Mouse (Mus musculus) heart, adult 2 months (tissue): Measurements from ENCODE around the gene Khdc1a. TPM values are rescaled to one million over a fixed set of nuclear protein-coding genes. Genes with fewer than 3 reads are reported as not detected.
"Not testable (repeated sequence)": the region's sequence is repeated elsewhere in the genome, so short reads cannot be mapped to it uniquely, and the experiment has no call there.

ENCODE experiments used
- DNase-seq, 2 experiments: peaks; one replicate each; pipeline ENCODE4 v3.0.0; 2021
- H3K27ac ChIP-seq: fragments of 200-600 bp; 2 replicates; pipeline ENCODE4 v1.8.1; 2022
- H3K27me3 ChIP-seq: fragments of 200-500 bp; 2 replicates; pipeline ENCODE4 v1.6.1; 2012; ENCODE audit warnings: mild to moderate bottlenecking, low read length, inconsistent platforms, mixed read lengths; ENCODE audit not compliant: control insufficient read depth, insufficient read depth
- H3K36me3 ChIP-seq: fragments of 200-500 bp; 2 replicates; pipeline ENCODE4 v1.6.1; 2012; ENCODE audit warnings: low read length, inconsistent platforms; ENCODE audit not compliant: control insufficient read depth, insufficient read depth
- H3K4me1 ChIP-seq: fragments of 200-500 bp; 2 replicates; pipeline ENCODE4 v1.6.1; 2011; ENCODE audit warnings: low read length; ENCODE audit not compliant: control insufficient read depth, insufficient read depth
- H3K4me3 ChIP-seq: fragments of 200-600 bp; 2 replicates; pipeline ENCODE4 v1.8.1; 2022
- H3K79me2 ChIP-seq: fragments of 200-500 bp; replicated peaks from 2 replicates; pipeline ENCODE4 v1.6.1; 2012; ENCODE audit warnings: mild to moderate bottlenecking, inconsistent platforms, low read length, moderate library complexity, mixed read lengths; ENCODE audit not compliant: control insufficient read depth, insufficient read depth
- H3K9ac ChIP-seq: fragments of 200-500 bp; 2 replicates; pipeline ENCODE4 v1.6.1; 2012; ENCODE audit warnings: low read depth, mild to moderate bottlenecking, control low read depth, inconsistent platforms, low read length, mixed read lengths
- CTCF ChIP-seq: fragments of 200-600 bp; IDR thresholded peaks from 2 replicates; pipeline ENCODE4 v1.8.1; 2022; ENCODE audit warnings: antibody characterized with exemption, mild to moderate bottlenecking, moderate library complexity
- EP300 ChIP-seq: fragments of 200-500 bp; IDR thresholded peaks from 2 replicates; pipeline ENCODE4 v1.6.1; 2011; ENCODE audit warnings: low read depth, low read length, control low read depth; ENCODE audit not compliant: insufficient read depth
- POLR2A ChIP-seq: fragments of 200-500 bp; IDR thresholded peaks from 2 replicates; pipeline ENCODE4 v1.6.1; 2011; ENCODE audit warnings: mild to moderate bottlenecking, low read depth, low read length, control low read depth; ENCODE audit not compliant: insufficient read depth
- WGBS: fragments of 180-500 bp; shearing (Covaris S2); methylation state at CpG from one replicate; pipeline ENCODE4 v1.1.7; 2018; 5-methylcytosine and 5-hydroxymethylcytosine counted together
- intact Hi-C: fragments of 180-260 bp; cut with DNase I; formaldehyde crosslinking; loops from one replicate; pipeline ENCODE4 v1.15.1; 2025
- polyA plus RNA-seq: library from polyadenylated mRNA; depleted of rRNA; stranded (reverse); fragments of >200 nt; gene quantifications from 2 replicates; pipeline ENCODE4 v1.2.3, GENCODE M21; 2012
- total RNA-seq, 2 experiments: library from RNA; stranded (reverse); gene quantifications; 2 replicates each; pipeline ENCODE4 v1.2.3; 2021

Khdc1a gene
- total and polyA plus RNA-seq, 3 experiments, result not detected

DNA sequence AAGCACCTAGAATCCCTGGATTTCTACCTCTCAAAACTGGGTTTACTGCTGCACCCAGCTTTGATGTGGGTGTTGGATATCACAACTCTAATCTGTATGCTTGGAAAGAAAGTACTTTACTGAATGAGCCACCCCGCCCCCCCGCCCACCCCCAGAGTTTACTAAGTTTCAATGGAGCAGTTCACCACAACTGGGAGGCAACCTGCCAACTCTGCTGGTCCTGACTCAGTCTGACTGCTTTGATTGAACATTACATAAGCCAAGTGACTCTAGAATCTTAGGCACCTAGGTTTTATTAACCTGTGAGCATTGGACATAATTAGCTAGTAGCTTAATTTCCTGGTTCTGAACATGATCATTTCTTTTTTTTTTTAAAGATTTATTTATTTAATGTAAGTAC, 35.1 kb upstream of the Khdc1a start:
- intact Hi-C loops, result no loop called here
- H3K9ac ChIP-seq, result no peak overlapping the region
- H3K27ac ChIP-seq, result no peak overlapping the region
- 81% methylated on average over 2 of the region's 2 CpGs for WGBS
- H3K4me3 ChIP-seq, result no peak overlapping the region
- H3K36me3 ChIP-seq, result no peaks in the 10 kb centered on the region
- no peaks in the 10 kb centered on the region for H3K4me1 ChIP-seq
- DNase-seq, result no peak
- H3K79me2 ChIP-seq, result no peaks in the 10 kb centered on the region
- TF ChIP-seq POLR2A (no peak), CTCF (no peak), EP300 (no peak)
- no peaks in the 10 kb centered on the region for H3K27me3 ChIP-seq

DNA sequence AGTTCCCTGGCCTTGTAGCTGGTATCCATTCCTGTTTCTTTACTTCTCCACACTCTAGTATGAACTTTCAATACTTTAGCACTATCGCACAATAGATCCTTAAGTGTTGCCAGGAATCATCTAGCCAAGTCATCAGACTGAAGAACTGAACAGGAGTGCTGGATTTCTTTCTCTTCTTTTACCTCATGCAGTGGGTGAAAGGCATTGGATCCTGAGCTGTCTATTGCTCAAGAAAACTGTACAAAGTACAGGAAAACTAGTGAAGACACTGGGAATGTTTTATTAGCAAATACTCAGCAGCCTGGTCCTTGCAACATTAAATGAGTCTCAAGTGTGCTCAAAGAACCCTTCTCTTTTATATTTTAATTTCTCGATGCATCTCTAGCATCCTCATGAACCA, 33.7 kb upstream of the Khdc1a start:
- no peak overlapping the region for H3K9ac ChIP-seq
- TF ChIP-seq CTCF, result no peak
- WGBS, result 76% methylated on average over 2 of the region's 2 CpGs

DNA sequence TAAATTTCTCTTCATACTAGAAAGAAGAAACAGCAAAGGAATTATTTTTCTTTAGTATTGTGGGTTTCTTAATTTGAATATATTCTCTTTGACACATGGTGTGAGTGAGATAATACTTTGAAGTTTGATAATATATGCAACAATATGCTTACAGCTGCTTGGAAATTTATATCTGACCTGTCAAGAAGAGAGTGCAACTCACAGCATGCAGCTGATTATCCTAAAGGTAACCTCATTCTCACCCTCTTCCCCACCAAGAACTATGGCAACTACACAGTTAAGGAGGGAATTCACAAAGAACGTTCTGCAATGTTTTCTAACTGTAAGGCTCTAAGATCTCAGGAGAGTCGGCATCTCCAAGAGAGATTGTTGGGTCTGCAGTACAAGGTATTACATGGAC, 33.1 kb upstream of the Khdc1a start:
- H3K27ac ChIP-seq, result no peak overlapping the region
- DNase-seq, result no peak

More for the DNA sequence above, 33.7 kb upstream of the Khdc1a start:
- no peak for DNase-seq
- Histone ChIP-seq H3K4me3 (no peak overlapping the region), H3K79me2 (no peaks in the 10 kb centered on the region), H3K27me3 (no peaks in the 10 kb centered on the region), H3K36me3 (no peaks in the 10 kb centered on the region), H3K4me1 (no peaks in the 10 kb centered on the region), H3K27ac (no peak overlapping the region)
- intact Hi-C loops, result no loop called here

DNA sequence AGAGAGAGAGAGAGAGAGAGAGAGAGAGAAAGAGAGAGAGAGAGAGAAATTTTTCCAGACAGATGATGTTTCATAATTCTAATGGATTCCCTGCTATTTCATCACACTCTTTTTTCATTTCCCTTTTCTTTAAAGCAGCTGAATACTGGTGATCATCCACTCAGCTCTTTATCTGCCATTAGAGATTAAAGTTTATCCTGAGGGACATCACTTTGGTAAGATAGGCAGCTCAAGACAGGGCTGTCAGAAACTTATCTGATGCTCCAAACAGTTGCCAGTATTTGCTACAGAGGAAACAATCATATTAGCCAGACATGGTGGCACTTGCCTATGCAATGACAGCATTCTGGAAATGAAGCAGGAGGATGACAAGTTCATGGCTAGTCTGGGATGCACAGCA, 31.2 kb upstream of the Khdc1a start:
- no peak for DNase-seq
- H3K9ac ChIP-seq, result no peak overlapping the region
- no peaks in the 10 kb centered on the region for H3K4me1 ChIP-seq
- H3K27me3 ChIP-seq, result no peaks in the 10 kb centered on the region
- intact Hi-C loops, result no loop called here
- no peaks in the 10 kb centered on the region for H3K79me2 ChIP-seq
- H3K36me3 ChIP-seq, result no peaks in the 10 kb centered on the region
- no peak for TF ChIP-seq POLR2A
- no peak for TF ChIP-seq EP300
- TF ChIP-seq CTCF, result no peak
- H3K27ac ChIP-seq, result no peak overlapping the region
- no peak overlapping the region for H3K4me3 ChIP-seq

More for the DNA sequence above, 33.1 kb upstream of the Khdc1a start:
- intact Hi-C loops, result no loop called here
- no peaks in the 10 kb centered on the region for H3K4me1 ChIP-seq
- H3K27me3 ChIP-seq, result no peaks in the 10 kb centered on the region
- H3K9ac ChIP-seq, result no peak overlapping the region
- no peaks in the 10 kb centered on the region for H3K36me3 ChIP-seq
- no peaks in the 10 kb centered on the region for H3K79me2 ChIP-seq
- H3K4me3 ChIP-seq, result no peak overlapping the region
- WGBS, result 70% methylated on average over 2 of the region's 2 CpGs
- TF ChIP-seq CTCF (no peak), POLR2A (no peak), EP300 (no peak)

DNA sequence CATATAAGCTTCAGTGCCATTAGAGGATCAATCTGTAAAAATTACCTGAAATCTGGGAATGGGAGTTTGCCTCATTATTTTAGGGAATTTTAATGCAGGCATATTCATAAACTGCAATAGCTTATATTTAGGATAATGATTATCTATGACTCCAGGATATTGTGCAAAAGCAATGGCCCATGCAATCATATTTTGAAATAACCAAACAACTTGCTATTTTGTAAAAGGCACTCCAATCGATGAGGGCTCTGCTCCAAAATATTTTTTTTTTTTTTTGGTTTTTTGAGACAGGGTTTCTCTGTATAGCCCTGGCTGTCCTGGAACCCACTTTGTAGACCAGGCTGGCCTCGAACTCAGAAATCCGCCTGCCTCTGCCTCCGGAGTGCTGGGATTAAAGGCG, 29.2 kb upstream of the Khdc1a start:
- H3K79me2 ChIP-seq, H3K4me1 ChIP-seq, DNase-seq, intact Hi-C loops, H3K27me3 ChIP-seq, H3K36me3 ChIP-seq, H3K27ac ChIP-seq, H3K4me3 ChIP-seq, H3K9ac ChIP-seq: not testable (repeated sequence)
- 90% methylated on average over 5 of the region's 5 CpGs for WGBS

DNA sequence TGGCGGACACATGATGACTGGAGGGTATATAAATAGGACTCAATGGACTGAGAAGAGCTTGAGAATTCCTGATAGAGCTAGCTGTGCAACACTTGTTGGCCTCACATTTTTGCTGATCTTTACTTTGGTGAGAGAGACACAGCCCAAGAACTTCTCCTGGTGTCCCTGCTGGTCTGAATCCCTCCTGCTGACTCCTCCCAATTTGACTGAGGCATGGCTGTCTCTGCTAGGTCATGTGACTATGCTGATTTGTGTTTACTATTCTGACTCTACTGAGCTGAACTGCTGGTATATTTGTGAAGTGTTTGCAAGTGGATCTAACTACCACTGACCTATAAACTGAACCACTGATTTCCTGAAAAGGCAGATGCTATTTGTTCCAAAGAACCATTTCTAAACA, 27.8 kb upstream of the Khdc1a start:
- Histone ChIP-seq H3K27ac (no peak overlapping the region), H3K4me1 (no peaks in the 10 kb centered on the region), H3K27me3 (no peaks in the 10 kb centered on the region), H3K36me3 (no peaks in the 10 kb centered on the region), H3K4me3 (no peak overlapping the region), H3K9ac (no peak overlapping the region), H3K79me2 (no peaks in the 10 kb centered on the region)
- no peak for DNase-seq
- WGBS, result 70% methylated on average over 1 of the region's 1 CpGs
- intact Hi-C loops, result no loop called here
- TF ChIP-seq CTCF (no peak), POLR2A (no peak)

DNA sequence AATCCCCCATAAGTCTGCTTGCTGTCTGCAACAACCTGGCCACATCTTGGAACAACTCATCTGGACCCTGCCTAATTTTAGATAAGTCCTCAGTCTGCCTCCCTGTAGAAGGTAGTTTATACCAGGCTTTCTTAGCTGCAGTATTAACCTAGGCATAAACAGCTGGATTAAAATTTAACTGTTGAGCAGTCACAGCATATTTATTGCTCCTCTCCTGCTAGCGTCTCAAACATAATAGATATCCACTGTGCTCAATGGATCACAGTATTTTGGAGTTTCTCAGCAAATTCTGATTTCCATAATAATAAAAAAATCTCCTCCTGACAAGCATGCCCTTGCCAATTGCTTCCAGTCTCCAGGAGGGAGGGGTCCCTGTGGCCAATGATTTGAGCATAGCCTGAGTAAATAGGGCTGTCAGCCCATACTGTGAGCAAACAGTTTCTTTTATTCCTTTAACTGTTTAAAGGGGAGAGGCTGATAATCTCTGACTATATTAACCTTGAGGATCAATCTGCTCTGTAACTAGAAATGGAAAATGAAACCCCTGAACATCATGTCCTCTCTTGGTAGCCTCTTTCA, 25.4 kb upstream of the Khdc1a start:
- Histone ChIP-seq H3K27ac (no peak overlapping the region), H3K4me1 (no peaks in the 10 kb centered on the region), H3K27me3 (no peaks in the 10 kb centered on the region), H3K79me2 (no peaks in the 10 kb centered on the region), H3K4me3 (no peak overlapping the region), H3K36me3 (no peaks in the 10 kb centered on the region), H3K9ac (no peak overlapping the region)
- DNase-seq, result no peak
- intact Hi-C loops, result no loop called here
- 78% methylated on average over 1 of the region's 1 CpGs for WGBS
- TF ChIP-seq CTCF, result no peak
- no peak for TF ChIP-seq EP300
- no peak for TF ChIP-seq POLR2A
